Mouse (Mus musculus) heart, embryonic 16.5 days (tissue): ENCODE measurements at regions not wholly inside any gene's neighbourhood (a gene's known extent, or its start where the extent isn't known, plus 50 kb on each side); places are given as distances from the start of the nearest gene placed in this dataset.
"Not testable (repeated sequence)": the region's sequence is repeated elsewhere in the genome, so short reads cannot be mapped to it uniquely, and the experiment has no call there.

Source experiments
- ATAC-seq: fragments of 200-750 bp; cut with Nextera tagmentation; replicated peaks from 2 replicates; pipeline ENCODE4 v1.8.0; 2017; ENCODE audit warnings: moderate number of reproducible peaks; ENCODE audit not compliant: insufficient read depth, low FRiP score; ENCODE audit errors: extremely low read depth
- H3K27ac ChIP-seq: fragments of 300-500 bp; sonication (generic); 2 replicates; pipeline ENCODE4 v1.5.1; 2014; ENCODE audit warnings: mild to moderate bottlenecking, low read length, control low read depth, moderate library complexity
- H3K27me3 ChIP-seq: fragments of 300-500 bp; sonication (generic); 2 replicates; pipeline ENCODE4 v1.6.1; 2014; ENCODE audit warnings: low read length, mixed read lengths; ENCODE audit not compliant: control insufficient read depth, insufficient read depth
- H3K36me3 ChIP-seq: fragments of 300-500 bp; sonication (generic); 2 replicates; pipeline ENCODE4 v1.6.1; 2014; ENCODE audit not compliant: control insufficient read depth, insufficient read depth
- H3K4me1 ChIP-seq: fragments of 300-500 bp; sonication (generic); 2 replicates; pipeline ENCODE4 v1.6.1; 2014; ENCODE audit warnings: low read length, mixed read lengths; ENCODE audit not compliant: control insufficient read depth, insufficient read depth
- H3K4me2 ChIP-seq: fragments of 300-500 bp; sonication (generic); 2 replicates; pipeline ENCODE4 v1.6.1; 2014; ENCODE audit warnings: low read depth, mild to moderate bottlenecking, control low read depth, low read length
- H3K4me3 ChIP-seq: fragments of 300-500 bp; sonication (generic); 2 replicates; pipeline ENCODE4 v1.5.1; 2014; ENCODE audit warnings: mild to moderate bottlenecking, control low read depth, low read length
- H3K9ac ChIP-seq: fragments of 300-500 bp; sonication (generic); 2 replicates; pipeline ENCODE4 v1.6.1; 2014; ENCODE audit warnings: low read length, control low read depth
- H3K9me3 ChIP-seq: fragments of 300-500 bp; sonication (generic); replicated peaks from 2 replicates; pipeline ENCODE4 v1.6.1; 2016; ENCODE audit warnings: low read length; ENCODE audit not compliant: control insufficient read depth
- WGBS: fragments of 180-500 bp; shearing (Covaris S2); extraction: QIAGEN DNeasy Blood & Tissue Kit; methylation state at CpG from one replicate; pipeline ENCODE4 v1.1.7; 2014; 5-methylcytosine and 5-hydroxymethylcytosine counted together

DNA sequence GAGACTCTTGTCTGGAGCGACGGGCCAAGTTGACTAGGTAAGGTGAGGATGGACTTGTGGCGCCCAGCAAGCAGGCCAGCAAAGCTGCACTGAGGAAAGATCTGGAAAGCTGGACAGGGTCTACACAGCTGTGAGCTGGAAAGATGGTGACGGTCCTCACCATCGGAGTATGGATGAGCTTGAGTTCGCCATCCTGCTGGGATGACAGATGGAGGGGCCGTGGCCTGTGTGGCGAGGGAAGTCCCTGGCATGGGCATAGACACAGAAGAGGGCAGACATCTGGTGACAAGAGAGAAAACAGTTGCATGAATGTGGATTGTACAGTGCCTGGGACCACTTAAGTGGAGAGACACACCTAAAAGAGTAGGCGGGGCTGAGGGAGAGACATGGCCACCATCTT, 57.6 kb downstream of the Tmem270 start:
- H3K27ac ChIP-seq, result no peak overlapping the region
- H3K4me2 ChIP-seq, result no peak overlapping the region
- ATAC-seq, result no peak
- no peak overlapping the region for H3K4me3 ChIP-seq
- H3K27me3 ChIP-seq, result no peaks in the 10 kb centered on the region
- H3K9me3 ChIP-seq, result no peaks in the 10 kb centered on the region
- 95% methylated on average over 9 of the region's 9 CpGs for WGBS
- no peak overlapping the region for H3K9ac ChIP-seq
- no peaks in the 10 kb centered on the region for H3K36me3 ChIP-seq
- no peaks in the 10 kb centered on the region for H3K4me1 ChIP-seq

DNA sequence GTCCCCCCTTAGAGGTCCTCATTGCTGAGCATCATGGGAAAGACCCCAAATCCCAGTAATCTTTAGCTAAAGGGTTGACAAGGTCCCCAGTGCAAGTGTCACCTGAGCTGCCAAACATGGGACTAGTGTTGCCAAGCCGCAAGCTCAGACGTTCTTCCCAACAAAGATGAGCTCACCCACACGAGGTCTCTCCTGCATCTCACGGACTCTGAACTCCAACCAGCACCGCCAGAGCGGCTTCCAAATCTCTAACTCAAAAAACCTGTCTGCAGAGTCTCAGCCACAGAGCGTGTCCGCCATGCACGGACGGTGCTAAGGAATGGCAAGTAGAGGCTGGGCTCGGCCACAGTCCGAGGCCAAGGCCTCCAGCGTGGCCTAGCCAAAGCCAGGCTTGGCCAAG, 58.0 kb downstream of the Tmem270 start:
- H3K4me1 ChIP-seq, result no peaks in the 10 kb centered on the region
- no peaks in the 10 kb centered on the region for H3K36me3 ChIP-seq
- no peak overlapping the region for H3K4me2 ChIP-seq
- no peak for ATAC-seq
- H3K27ac ChIP-seq, result no peak overlapping the region
- H3K27me3 ChIP-seq, result no peaks in the 10 kb centered on the region
- H3K4me3 ChIP-seq, result no peak overlapping the region
- H3K9ac ChIP-seq, result no peak overlapping the region
- no peaks in the 10 kb centered on the region for H3K9me3 ChIP-seq
- 89% methylated on average over 13 of the region's 13 CpGs for WGBS

DNA sequence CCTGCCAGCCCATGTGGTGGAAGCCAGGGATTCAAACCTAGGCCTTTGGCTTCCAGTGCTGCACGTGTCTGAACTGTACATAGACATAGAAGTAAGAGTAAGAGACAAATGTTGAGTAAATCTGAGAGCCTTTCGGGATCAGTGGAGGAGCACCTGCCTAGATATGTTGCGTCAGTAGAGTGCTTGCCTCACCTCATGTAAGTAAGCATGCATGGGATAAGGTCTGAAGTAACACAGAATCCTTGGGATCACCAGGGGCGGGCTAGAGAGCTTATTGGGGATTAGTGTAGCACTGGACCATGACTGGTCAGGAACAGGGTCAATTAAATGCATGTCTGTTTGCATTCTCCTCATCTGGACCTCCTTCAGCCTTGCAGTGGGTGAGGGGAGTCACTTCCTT, 61.1 kb downstream of the Tmem270 start:
- H3K9me3 ChIP-seq, result peaks cover 2% of the 10 kb centered on the region; the same call in 1 of the 2 replicates
- H3K27ac ChIP-seq, result no peak overlapping the region
- no peaks in the 10 kb centered on the region for H3K4me1 ChIP-seq
- no peak overlapping the region for H3K9ac ChIP-seq
- ATAC-seq, result no peak
- no peak overlapping the region for H3K4me2 ChIP-seq
- WGBS, result 80% methylated on average over 4 of the region's 4 CpGs
- H3K27me3 ChIP-seq, result no peaks in the 10 kb centered on the region
- H3K4me3 ChIP-seq, result no peak overlapping the region
- H3K36me3 ChIP-seq, result no peaks in the 10 kb centered on the region

DNA sequence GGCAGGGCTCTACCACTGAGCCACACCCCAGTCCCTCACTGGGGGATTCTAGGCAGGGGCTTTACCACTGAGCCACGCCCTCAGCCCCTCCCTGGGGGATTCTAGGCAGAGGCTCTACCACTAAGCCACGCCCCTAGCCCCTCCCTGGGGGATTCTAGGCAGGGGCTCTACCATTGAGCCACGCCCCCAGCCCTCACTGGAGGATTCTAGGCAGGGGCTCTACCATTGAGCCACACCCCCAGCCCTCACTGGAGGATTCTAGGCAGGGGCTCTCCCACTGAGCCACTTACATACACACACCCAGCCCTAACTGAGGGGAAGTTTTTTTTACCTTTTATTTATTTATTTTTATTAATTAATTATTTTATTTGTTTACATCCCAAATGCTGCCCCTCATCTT, 62.3 kb downstream of the Tmem270 start:
- H3K27ac ChIP-seq, H3K27me3 ChIP-seq, H3K36me3 ChIP-seq, H3K9me3 ChIP-seq, H3K4me2 ChIP-seq, H3K4me1 ChIP-seq, H3K4me3 ChIP-seq, ATAC-seq, H3K9ac ChIP-seq: not testable (repeated sequence)
- 80% methylated on average over 1 of the region's 3 CpGs for WGBS

DNA sequence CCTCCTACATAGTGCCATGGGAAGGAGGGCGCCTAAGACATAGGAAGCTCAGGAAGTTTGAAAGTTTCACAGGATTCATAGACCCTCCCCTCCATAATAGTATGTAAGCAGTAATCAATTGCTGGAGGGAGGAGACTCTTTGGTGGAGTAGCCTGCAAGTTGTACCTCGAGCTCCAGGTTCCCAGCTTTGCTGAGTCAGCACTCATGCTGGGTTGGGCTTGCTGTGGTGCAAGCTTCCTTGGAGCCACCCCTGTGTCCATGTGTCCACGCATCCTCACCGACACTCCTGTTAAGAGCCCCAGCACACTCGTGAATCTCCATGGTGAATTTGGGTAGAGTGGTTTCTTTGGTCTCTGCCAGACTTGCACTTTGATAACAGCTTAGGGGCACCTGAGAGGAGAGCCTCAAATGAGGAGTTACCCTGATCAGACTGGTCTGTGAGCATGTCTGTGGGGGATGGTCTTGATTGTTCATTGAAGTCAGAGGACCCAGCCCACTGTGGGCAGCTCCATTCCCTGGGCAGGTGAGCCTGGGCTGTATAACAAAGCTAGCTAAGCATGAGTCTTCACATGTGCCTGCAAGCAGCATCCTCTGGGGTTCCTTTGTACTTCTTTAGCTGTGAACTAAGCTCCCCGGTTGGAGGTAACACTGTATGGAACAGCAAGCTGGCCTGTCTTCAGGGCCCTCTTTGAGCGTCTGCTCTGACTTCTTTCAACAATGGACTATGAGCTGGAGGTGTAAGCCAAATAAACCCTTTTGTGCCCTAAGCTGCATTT, 65.1 kb downstream of the Tmem270 start:
- Histone ChIP-seq H3K9ac (no peak overlapping the region), H3K27ac (no peak overlapping the region), H3K9me3 (peaks cover 7% of the 10 kb centered on the region; the same call in 1 of the 2 replicates), H3K4me3 (no peak overlapping the region), H3K36me3 (no peaks in the 10 kb centered on the region), H3K27me3 (no peaks in the 10 kb centered on the region), H3K4me1 (no peaks in the 10 kb centered on the region), H3K4me2 (no peak overlapping the region)
- WGBS, result 87% methylated on average over 7 of the region's 7 CpGs
- no peak for ATAC-seq

DNA sequence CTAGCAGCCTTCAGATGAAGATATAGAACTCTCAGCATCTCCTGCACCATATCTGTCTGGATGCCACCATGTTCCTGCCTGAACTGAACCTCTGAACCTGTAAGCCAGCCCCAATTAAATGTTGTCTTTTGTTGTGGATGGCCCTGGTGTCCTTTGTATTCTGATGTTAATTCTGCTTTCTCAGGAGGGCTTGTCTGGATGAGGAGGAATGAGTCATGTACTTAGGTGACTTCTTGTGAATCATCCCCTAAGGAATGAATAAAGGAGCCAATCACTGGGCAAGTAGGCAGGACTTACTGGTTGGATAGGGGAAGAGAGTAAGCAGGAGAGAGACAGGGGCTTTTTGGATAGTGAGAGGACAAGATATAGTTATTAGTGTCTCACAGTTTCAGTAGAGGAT, 70.0 kb downstream of the Tmem270 start:
- Histone ChIP-seq H3K4me2 (no peak overlapping the region), H3K9ac (no peak overlapping the region), H3K4me3 (no peak overlapping the region), H3K27ac (no peak overlapping the region), H3K9me3 (peaks cover 7% of the 10 kb centered on the region; the same call in 1 of the 2 replicates), H3K4me1 (no peaks in the 10 kb centered on the region), H3K36me3 (no peaks in the 10 kb centered on the region), H3K27me3 (no peaks in the 10 kb centered on the region)
- no peak for ATAC-seq

DNA sequence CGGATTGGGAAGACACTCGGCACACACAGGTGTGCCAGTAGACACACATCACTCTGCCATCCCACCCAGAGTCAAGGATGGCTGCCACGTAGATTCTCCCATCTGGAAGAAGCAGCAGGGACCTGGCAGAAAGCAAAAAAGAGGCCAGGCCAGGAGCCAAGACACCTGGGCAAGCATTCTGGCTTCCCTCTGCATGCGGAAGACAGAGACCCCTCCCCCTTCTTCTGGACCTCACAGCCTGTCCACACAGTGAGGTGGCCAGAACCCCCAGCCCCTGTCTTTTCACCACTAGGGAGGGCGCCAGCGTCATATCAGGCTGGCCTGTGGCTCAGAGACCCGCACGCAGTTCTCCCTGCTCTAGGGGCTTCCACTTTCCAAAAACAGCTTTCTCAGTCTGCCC, 73.6 kb downstream of the Tmem270 start:
- Histone ChIP-seq H3K9ac (no peak overlapping the region), H3K36me3 (no peaks in the 10 kb centered on the region), H3K4me3 (no peak overlapping the region), H3K9me3 (peaks cover 3% of the 10 kb centered on the region; the same call in 1 of the 2 replicates), H3K27ac (no peak overlapping the region), H3K4me1 (no peaks in the 10 kb centered on the region), H3K4me2 (no peak overlapping the region), H3K27me3 (no peaks in the 10 kb centered on the region)
- 72% methylated on average over 8 of the region's 8 CpGs for WGBS
- no peak for ATAC-seq

DNA sequence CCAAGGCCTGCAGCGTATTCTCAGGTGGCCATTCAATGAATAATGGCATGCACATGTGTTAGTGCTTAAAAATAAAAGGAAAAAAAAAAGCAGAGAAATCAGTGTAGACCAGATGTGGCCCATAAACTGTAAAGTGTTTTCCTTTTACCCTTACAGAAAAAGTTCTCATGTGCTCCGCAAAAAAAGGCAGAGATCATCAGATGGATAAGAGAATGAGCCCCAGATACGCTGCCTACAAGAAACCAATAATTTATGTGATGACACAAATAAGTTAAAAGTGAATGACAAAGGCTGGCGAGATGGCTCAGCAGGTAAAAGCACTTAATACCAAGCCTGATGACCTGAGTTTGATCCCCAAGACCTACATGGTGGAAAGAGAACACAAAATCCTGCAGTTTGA, 70.5 kb upstream of the Eln start:
- Histone ChIP-seq H3K4me1 (no peaks in the 10 kb centered on the region), H3K4me3 (no peak overlapping the region), H3K9ac (no peak overlapping the region), H3K27me3 (no peaks in the 10 kb centered on the region), H3K36me3 (no peaks in the 10 kb centered on the region), H3K4me2 (no peak overlapping the region), H3K9me3 (0 out of 2 replicates have a peak, but pooled peaks cover 2% of the 10 kb centered on the region), H3K27ac (no peak overlapping the region)
- ATAC-seq, result no peak
- WGBS, result 82% methylated on average over 4 of the region's 4 CpGs

DNA sequence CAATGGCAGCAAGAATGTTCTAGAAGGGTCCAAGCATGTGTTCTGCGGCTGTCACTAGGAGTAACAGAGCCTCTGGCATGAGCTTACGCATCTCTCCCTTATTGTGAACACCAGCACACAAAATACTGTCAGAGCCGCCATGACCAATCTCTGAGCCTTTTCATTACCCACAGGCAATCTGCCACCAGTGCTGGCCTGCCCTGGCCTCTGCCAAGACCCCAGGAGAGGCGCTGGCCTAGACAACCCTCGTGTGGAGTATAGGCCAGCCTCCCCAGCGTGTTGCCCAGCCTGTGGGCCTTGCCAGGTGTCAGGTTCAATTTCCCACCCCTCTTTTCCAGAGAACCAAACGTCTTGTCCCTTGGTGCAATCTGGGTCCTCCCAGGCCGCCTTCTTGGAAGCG, 62.0 kb upstream of the Eln start:
- no peak overlapping the region for H3K9ac ChIP-seq
- WGBS, result 81% methylated on average over 9 of the region's 9 CpGs

More for the DNA sequence above, 62.0 kb upstream of the Eln start:
- H3K27ac ChIP-seq, result no peak overlapping the region
- no peak overlapping the region for H3K4me3 ChIP-seq
- H3K9me3 ChIP-seq, result peaks cover 5% of the 10 kb centered on the region; the same call in 1 of the 2 replicates
- no peak for ATAC-seq
- H3K4me2 ChIP-seq, result no peak overlapping the region
- H3K4me1 ChIP-seq, result no peaks in the 10 kb centered on the region
- no peaks in the 10 kb centered on the region for H3K36me3 ChIP-seq
- H3K27me3 ChIP-seq, result no peaks in the 10 kb centered on the region
